Mouse (Mus musculus) brain, embryonic 18.5 days (tissue): Measurements from ENCODE around the gene Tmcc1.
A peak's percentile ranks its signal among the peaks of the same experiment; 100 is the strongest.
"Not testable (repeated sequence)": the region's sequence is repeated elsewhere in the genome, so short reads cannot be mapped to it uniquely, and the experiment has no call there.

Experiments used
- DNase-seq: peaks from one replicate; pipeline ENCODE4 v3.0.0-alpha.2; 2012; ENCODE audit warnings: low read depth, low spot score

Gene Tmcc1

GRCm38 (mm10) chr6:116077608-116078007, 115.7 kb downstream of the Tmcc1 start:
- DNase-seq = no peak

DNA sequence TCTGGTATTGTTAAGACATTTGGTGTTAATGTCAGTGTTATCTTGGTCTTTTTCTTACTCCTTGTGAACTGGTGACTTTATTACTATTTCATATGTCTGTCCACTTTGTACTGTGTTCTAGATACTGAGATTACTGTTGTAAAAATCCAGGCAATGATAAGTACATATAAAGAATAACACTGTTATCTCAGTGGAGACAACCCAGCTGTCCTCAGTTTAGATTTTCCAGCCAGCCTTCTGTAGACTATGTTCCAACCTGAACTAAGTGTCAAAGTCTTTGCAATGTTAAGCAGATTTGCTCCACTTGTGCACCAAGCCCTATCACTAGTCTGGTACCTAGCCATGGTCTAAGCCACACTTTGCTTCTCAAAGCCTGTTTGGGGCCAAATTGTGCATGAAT, 118.4 kb downstream of the Tmcc1 start:
- no peak for DNase-seq

GRCm38 (mm10) chr6:116073610-116074009, 119.7 kb downstream of the Tmcc1 start:
- DNase-seq = no peak

DNA sequence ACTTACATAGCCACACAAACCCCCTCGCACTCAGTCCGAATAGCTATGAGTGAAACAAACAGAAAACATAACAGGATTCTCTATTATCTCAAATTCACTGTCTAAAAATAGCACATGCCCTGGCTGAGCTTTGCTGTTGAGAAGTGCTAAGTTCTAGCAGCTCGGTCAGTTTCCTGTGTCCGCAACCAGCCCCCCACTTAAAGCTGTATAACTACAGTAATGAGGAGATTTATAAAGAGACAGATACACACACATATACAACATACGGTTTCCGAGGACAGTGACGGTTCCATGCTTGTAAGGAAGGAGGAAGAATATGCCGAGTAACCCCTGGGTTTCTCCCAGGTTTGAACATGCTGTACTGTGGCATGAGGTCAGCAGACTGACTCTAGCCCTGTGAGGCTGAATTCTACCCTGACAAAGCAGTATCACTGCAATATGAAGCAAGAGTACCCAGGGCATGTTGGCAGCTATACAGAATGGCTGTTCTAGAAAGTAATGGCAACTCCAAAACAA, 120.5 kb downstream of the Tmcc1 start:
- no peak for DNase-seq

GRCm38 (mm10) chr6:116072221-116072745, 121.0 kb downstream of the Tmcc1 start:
- DNase-seq = no peak

GRCm38 (mm10) chr6:116071781-116072180, 121.5 kb downstream of the Tmcc1 start:
- no peak for DNase-seq

GRCm38 (mm10) chr6:116070558-116070957, 122.7 kb downstream of the Tmcc1 start:
- no peak for DNase-seq

DNA sequence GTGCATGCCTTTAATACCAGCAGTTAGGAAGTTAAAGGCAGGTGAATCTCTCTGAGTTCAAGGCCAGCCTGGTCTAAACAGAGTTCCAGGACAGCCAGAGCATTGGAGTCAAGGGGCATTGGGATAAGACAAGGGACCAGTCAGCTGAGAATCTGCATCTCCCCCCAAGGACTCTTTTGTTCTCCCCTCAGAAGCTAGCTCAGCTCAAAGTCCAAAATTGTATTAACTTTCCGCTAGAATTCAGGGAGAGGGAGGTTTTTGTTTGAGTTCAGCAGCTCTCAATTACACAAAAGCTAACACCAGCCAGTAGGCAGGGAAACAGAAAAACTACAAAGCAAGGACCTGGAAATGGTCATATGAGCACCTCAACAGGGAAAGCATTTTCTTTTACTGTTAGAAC, 129.8 kb downstream of the Tmcc1 start:
- no peak for DNase-seq

DNA sequence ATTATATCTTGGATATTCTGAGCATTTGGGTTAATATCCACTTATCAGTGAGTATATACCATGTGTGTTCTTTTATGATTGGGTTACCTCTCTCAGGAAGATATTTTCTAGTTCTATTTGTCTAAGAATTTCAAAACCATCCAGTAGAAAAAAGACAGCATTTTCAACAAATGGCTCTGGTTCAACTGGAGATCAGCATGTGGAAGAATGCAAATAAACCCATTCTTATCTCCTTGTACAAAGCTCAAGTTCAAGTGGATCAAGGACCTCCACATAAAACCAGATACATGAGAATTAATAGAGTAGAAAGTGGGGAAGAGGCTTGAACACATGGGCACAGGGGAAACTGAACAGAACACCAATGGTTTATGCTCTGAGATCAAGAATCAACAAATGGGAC, 133.7 kb downstream of the Tmcc1 start:
- not testable (repeated sequence) for DNase-seq

- no peak for DNase-seq
Measured at GRCm38 (mm10) chr6:116058541-116059300, 134.6 kb downstream of the Tmcc1 start.

DNA sequence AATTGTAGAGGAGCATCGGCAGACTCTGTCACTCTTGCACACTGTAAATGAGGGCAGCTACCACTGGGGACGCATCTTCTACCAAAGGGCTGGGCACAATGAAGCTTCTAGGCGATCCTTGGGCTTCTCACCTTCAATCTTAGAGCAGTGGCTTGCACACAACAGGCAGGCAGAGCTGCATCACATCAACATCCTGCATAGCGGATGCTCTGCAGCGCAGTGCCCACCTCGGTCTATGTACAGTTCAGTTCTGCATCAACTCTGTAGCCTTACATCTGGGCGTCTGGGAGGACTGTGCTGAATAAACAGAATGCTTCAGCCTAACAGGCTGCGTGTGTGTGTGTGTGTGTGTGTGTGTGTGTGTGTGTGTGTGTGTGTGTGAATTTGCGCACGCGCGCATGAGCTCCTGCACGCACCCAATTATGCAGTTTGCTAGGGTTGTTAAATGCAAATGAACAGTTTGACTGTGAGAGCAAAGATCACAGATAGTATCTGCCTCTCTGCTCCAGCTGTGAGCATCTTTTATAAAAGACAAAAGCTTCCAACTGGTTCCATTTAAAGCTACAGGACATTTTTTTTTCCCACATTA, 136.5 kb downstream of the Tmcc1 start:
- peak; percentile 60 for DNase-seq

- no peak for DNase-seq
Measured at GRCm38 (mm10) chr6:116055766-116056165, 137.5 kb downstream of the Tmcc1 start.

GRCm38 (mm10) chr6:116055001-116055471, 138.2 kb downstream of the Tmcc1 start:
- DNase-seq = peak; percentile 36

DNA sequence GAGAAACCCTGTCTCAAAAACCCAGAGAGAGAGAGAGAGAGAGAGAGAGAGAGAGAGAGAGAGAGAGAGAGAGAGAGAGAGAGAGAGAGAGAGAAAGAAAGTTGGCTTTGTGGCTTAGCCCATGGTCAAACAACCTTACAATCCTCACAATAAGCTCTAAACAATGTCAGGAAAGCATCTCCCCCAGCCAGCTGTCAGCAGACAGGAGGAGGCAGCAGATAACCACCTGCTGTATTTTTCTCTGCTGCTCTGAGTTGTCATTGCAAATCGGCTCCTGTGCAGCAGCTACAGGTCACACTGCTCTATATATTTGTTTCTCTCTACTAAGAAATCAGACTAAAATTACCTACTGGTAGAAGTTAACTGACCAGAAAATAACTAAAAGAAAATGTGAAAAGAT, 145.4 kb downstream of the Tmcc1 start:
- DNase-seq = no peak

DNA sequence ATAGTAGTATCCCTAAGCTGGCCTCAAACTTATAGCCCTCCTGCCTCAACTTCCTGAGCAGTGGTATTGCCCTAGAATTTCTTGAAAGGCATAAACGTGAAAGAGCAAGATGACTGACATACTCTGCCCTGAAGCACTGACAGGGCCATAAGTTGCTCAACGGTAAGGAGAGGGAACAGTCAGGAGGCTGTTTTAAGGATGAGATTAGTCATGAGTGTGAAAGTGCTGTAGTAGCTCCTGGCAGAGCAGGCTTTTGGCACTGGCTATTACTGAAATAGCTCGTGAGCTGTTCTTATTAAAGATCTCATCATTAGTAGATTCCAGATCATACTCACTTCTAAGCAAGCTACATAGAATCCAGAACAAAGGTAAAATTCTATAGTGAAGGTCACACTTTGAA, 145.9 kb downstream of the Tmcc1 start:
- DNase-seq = no peak

DNA sequence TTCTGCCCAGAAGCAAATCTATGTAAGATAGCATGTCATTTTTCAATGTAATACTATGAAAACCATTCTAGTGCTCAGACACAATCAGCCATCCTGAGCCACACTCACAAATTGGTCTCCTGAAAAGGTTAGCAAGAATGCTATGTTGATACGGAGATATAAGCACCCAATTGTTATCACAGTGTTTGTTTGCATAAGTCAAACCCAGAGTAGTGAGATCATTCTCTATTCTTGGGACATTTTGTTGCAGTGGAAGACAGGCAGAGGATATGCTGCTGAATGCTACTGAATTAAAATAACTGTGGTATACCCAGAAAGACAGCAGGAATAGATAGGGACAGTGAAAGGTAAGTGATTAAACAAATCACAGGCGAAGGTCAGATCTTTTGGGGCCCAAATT, 149.2 kb downstream of the Tmcc1 start:
- DNase-seq = no peak

DNA sequence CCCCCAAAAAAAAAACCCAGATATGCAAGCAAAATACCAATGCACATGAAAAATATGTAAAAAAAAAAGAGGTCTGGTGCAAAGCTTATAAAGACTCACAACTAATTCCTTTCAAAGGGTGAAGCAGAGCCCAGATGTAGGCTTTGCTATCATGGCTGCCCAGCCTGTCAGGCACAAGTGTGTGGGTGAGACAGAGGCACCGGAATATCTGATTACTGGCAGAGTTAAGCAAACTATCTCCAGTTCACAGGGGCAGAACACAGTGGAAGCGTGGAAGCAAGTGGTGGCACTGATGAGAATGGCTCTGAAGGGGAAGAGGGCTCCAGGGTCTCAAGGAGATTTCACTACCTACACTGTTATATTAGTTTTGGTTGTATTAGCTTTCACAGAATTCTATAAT, 155.1 kb downstream of the Tmcc1 start:
- no peak for DNase-seq

- DNase-seq = no peak
Measured at GRCm38 (mm10) chr6:116037281-116037831, 155.9 kb downstream of the Tmcc1 start.

DNA sequence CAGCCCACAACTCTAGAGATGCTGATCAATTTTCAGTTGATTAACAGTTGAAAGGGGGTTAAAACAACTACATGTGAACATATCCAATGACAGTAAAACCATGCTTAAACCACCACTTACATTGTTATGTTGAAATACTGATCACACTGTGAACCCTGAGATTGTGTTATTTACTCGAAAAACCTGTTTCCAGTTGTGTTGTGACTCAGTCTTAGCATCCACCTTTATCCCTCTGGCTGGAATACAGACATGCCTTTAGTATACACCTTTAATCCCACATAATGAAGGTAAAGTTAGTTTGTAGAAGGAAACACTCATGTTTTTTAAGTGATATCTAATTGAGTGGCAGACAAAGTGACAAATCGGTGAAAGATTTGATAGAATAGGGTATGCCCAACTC, 156.7 kb downstream of the Tmcc1 start:
- DNase-seq = no peak

DNA sequence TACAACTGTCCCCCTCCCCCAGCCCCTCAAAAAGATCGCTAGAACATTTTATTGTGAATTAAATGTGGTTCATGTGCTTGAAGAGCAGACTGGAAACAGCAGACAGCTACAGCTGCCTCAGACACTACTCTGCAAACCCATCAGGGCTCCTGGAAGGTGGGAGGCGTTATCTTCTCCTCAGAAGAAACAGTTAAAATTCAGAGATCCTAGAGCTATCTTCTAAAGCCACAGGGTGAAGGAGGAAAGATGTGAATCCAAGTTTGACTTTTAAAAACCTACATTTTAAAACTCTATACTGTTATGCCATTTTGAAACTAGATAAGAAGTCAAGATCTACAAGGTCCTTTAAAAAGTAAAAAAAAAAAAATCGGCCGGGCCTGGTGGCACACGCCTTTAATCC, 162.2 kb downstream of the Tmcc1 start:
- DNase-seq = no peak

DNA sequence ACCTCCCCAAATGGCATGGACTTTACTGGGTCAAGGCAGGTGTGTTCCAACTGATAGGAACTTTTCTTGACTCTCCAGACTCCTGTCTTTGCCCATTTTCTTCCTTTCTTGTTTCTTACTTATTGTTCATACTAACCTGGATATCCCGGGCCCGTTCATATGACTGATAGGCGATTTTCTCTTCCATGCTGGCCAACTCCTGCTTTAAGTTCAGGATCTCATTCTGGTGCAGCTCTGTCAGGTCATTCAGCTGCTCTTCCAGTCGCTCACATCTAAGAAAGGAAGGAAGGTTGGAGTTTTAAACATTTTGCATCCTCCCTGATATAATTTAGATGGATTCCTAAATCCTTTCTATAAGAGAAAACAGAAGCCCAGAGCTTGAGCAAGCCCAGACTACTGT, 168.6 kb downstream of the Tmcc1 start:
- DNase-seq = no peak

- no peak for DNase-seq
Measured at GRCm38 (mm10) chr6:116021961-116022485, 171.3 kb downstream of the Tmcc1 start.
